Mouse (Mus musculus) testis, adult 2 months (tissue): ENCODE results near the gene Jund. TPM values are rescaled to one million over a fixed set of nuclear protein-coding genes. Genes with fewer than 3 reads are reported as not detected.

Source experiments
- H3K27ac ChIP-seq: fragments of 200-500 bp; 2 replicates; pipeline ENCODE4 v1.5.1; 2012; ENCODE audit warnings: low read depth, low read length; ENCODE audit not compliant: control insufficient read depth, insufficient read depth
- H3K27me3 ChIP-seq: fragments of 200-500 bp; 2 replicates; pipeline ENCODE4 v1.6.1; 2012; ENCODE audit warnings: mild to moderate bottlenecking, low read length, moderate library complexity; ENCODE audit not compliant: control insufficient read depth, insufficient read depth
- H3K36me3 ChIP-seq: fragments of 200-500 bp; 2 replicates; pipeline ENCODE4 v1.6.1; 2012; ENCODE audit warnings: mild to moderate bottlenecking, low read length; ENCODE audit not compliant: control insufficient read depth, insufficient read depth
- H3K4me1 ChIP-seq: fragments of 200-500 bp; 2 replicates; pipeline ENCODE4 v1.6.1; 2012; ENCODE audit warnings: low read length; ENCODE audit not compliant: control insufficient read depth, insufficient read depth
- H3K4me3 ChIP-seq: fragments of 200-500 bp; 2 replicates; pipeline ENCODE4 v1.5.1; 2012; ENCODE audit warnings: low read depth, mild to moderate bottlenecking, low read length, moderate library complexity, mixed read lengths; ENCODE audit not compliant: control insufficient read depth
- CTCF ChIP-seq: fragments of 200-500 bp; IDR thresholded peaks from 2 replicates; pipeline ENCODE4 v1.5.1; 2012; ENCODE audit warnings: low read depth, mild to moderate bottlenecking, inconsistent platforms, low read length, moderate library complexity; ENCODE audit not compliant: control insufficient read depth, insufficient read depth, insufficient replicate concordance
- POLR2A ChIP-seq: fragments of 200-500 bp; IDR thresholded peaks from 2 replicates; pipeline ENCODE4 v1.6.1; 2012; ENCODE audit warnings: low read depth, mild to moderate bottlenecking, inconsistent platforms, low read length, moderate library complexity; ENCODE audit not compliant: control insufficient read depth
- polyA plus RNA-seq: library from polyadenylated mRNA; depleted of rRNA; stranded (reverse); fragments of >200 nt; gene quantifications from 2 replicates; pipeline ENCODE4 v1.2.3, GENCODE M21; 2012

Jund gene
- polyA plus RNA-seq, 1 experiment, result 79.2 TPM

DNA sequence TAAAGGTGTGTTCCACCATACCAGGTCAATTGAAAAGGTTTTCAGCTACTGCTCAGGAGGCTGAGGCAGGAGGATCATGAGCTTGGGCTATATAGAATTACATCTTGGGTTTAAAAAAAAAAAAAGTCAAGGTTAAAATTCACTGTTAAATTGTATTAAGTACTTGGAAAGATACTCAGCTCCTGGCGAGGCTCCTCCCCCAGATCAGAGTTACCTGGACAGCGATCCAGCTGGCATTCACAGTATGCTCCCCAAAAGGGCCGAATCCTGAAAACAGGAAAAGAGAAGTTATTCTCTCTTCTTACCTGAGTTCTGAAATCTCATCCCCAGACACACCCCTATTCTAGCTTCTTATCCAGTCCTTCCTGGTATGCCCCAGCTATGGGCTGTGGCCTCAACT is 41.5 kb upstream of the Jund start:
- H3K4me1 ChIP-seq, result peaks cover 10% of the 10 kb centered on the region
- H3K27ac ChIP-seq, result no peak overlapping the region
- H3K4me3 ChIP-seq, result no peak overlapping the region

DNA sequence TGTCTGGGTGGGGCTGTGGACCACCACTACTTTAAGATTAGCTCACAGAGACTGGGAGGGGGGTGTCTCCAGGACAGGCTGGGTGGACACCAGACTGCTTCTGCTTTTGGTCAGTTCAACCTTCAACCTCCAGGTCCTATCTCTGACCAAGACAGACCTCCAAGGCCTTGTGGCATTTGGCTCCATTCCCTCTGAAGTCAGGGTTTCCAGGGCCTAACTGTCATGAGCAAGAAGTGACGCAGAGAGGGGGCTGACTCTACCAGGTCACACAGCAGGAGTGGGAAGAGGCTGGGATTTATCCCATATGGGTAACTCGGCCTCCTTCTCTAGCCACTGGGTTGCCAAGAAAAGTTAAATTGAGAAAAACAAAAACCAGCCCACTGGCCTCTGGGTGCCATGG is 41.0 kb upstream of the Jund start:
- no peak overlapping the region for H3K4me3 ChIP-seq
- no peak for TF ChIP-seq POLR2A
- TF ChIP-seq CTCF, result no peak
- H3K4me1 ChIP-seq, result peaks cover 10% of the 10 kb centered on the region
- no peaks in the 10 kb centered on the region for H3K36me3 ChIP-seq
- no peak overlapping the region for H3K27ac ChIP-seq
- H3K27me3 ChIP-seq, result no peaks in the 10 kb centered on the region

More for the DNA sequence above, 41.5 kb upstream of the Jund start:
- no peaks in the 10 kb centered on the region for H3K36me3 ChIP-seq
- TF ChIP-seq CTCF (no peak), POLR2A (no peak)
- no peaks in the 10 kb centered on the region for H3K27me3 ChIP-seq

DNA sequence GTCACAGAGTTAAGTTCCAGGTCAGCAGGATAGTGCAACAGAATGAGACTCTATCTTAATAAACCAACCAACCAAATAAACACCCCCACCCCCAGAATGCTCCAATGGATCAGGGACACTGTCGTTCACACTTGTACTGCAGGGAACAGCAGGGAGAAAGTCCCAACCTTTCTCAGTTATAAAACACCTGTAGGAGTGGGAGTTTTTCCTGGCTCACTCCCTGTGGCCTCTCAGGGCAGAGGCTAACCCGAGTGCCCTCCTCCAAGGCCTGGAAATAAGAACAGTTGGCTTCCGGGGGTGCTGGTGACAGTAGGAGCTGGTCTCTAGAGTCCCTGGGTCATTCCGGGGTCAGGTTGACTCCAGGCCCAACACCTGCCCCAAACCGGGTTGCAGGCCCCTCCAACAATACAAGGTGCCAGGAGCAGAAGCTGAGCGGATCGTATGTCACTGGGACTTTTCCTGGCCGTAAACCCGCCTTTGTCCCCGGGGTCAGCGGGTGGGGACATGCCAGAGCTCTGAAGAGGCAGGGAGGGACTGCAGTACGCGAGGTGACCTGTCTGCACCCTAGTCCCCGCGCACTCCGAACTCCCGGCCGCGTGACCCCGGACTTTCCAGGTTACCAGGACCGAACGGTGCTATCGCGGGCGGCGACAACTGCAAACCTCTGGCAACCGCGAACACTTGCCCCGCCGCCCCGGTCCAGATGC is 39.7 kb upstream of the Jund start:
- H3K36me3 ChIP-seq, result no peaks in the 10 kb centered on the region
- no peaks in the 10 kb centered on the region for H3K27me3 ChIP-seq
- peaks cover 10% of the 10 kb centered on the region for H3K4me1 ChIP-seq
- H3K4me3 ChIP-seq, result peak overlapping the region; percentile 91
- H3K27ac ChIP-seq, result 0 out of 2 replicates have a peak overlapping the region, but pooled peaks have one; percentile 0
- TF ChIP-seq POLR2A, result no peak
- 0 out of 2 replicates have a peak, but pooled peaks have one; percentile 1 for TF ChIP-seq CTCF

DNA sequence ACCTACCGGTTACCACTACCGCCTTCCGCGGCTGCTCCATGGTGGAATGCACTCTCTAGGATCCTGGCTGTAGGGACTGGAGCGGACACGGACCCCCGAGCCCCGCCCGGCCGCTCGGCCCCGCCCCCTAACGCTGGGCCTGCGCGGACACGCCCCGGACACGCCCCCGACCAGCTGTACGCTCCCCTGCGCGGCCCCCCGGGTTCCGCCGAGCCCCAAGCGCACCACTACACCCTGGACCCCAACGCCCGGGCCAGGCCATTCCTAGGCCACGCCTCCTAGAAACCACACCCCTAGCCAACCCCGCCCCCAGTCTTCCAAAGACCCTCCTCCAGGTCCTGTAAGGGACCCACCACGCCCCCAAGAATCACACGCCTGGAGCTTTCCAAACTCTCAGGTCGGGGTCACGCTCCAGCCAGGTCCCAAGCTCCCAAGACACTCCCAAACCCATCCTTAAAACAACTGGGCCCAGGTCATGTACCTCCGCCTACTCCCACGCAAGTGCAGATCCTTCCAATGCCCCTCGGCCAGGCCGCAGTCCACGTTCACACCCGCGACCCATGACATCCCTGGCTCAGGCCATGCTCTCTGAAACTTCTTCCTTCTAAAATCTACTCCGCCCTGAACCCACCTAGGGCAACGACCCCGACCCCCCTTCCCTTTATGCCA is 39.0 kb upstream of the Jund start:
- Histone ChIP-seq H3K4me1 (peaks cover 10% of the 10 kb centered on the region), H3K4me3 (peak overlapping the region; percentile 91), H3K27me3 (no peaks in the 10 kb centered on the region), H3K27ac (peak overlapping the region; percentile 0; the same call in 1 of the 2 replicates), H3K36me3 (no peaks in the 10 kb centered on the region)
- peak; percentile 2; the same call in 1 of the 2 replicates for TF ChIP-seq POLR2A
- TF ChIP-seq CTCF, result no peak

DNA sequence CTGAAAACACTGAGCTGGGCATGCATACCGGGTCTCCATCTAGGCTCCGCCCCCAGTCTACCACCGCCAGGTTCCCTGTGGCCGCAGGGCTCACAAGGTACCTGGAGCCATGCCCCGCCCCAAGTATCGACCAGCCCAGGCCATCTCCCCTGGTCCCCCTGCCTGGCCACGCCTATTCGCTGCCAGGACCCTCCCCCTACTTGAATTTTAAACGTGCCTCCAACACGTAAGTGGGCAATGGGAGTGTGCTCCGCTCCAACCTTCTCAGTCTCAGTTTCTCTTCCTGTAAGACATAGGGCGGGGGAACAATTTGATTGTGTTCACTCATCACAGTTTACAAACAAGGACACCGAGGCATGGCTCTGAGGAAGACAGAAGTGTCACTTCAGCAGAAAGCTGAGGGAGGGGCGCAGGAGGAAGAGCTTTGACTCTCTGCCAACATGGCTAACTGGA is 38.5 kb upstream of the Jund start, which contains the start of gene Pgpep1:
Pgpep1 (minus strand) TSS at position 116 of the 453 bp plus-strand sequence.
- TF ChIP-seq CTCF (no peak), POLR2A (no peak)
- no peaks in the 10 kb centered on the region for H3K27me3 ChIP-seq
- peaks cover 10% of the 10 kb centered on the region for H3K4me1 ChIP-seq
- peak within 1 kb of the TSS; percentile 0; the same call in 1 of the 2 replicates for H3K27ac ChIP-seq
- no peaks in the 10 kb centered on the region for H3K36me3 ChIP-seq
- H3K4me3 ChIP-seq, result peak within 1 kb of the TSS; percentile 91

DNA sequence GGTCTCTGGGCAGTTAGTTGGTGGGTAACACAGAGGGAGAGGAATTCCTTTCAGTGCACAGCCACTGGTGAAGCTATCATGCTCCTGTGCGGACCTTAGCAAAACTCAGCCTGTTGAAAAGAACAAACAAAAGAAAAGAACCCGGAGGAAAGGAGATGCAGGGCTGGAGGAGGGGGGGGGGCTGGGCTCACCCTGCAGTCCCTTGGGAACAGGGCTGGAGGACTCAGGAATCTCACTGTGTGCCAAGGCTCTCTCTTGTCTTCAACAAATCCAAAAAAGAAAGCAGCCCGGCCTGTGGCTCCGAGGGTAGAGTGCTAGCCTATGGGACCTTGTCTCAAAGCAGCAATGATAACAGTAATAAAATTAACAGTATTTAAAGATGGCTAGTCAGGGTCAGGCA is 35.1 kb upstream of the Jund start:
- no peak overlapping the region for H3K27ac ChIP-seq
- no peaks in the 10 kb centered on the region for H3K36me3 ChIP-seq
- no peak overlapping the region for H3K4me3 ChIP-seq
- TF ChIP-seq POLR2A (no peak), CTCF (no peak)
- H3K4me1 ChIP-seq, result peaks cover 12% of the 10 kb centered on the region
- H3K27me3 ChIP-seq, result no peaks in the 10 kb centered on the region

DNA sequence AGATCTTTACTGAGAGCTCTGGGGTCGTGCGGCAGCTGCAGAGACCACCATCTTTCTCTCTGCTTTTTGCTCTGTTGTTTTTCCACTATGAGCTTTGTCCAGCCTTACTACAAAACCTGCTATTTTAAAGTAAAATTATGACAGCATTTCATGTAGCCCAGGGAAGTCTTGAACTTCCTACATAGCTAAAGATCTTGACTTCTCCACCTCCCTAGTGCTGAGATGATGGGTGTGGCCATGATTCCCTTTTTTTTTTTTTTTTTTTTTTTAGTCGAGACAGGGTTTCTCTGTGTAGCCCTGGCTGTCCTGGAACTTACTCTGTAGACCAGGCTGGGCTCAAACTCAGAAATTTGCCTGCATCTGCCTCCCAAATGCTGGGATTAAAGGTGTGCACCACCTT is 34.1 kb upstream of the Jund start:
- Histone ChIP-seq H3K27me3 (no peaks in the 10 kb centered on the region), H3K27ac (no peak overlapping the region), H3K4me3 (no peak overlapping the region), H3K36me3 (no peaks in the 10 kb centered on the region), H3K4me1 (peaks cover 8% of the 10 kb centered on the region)
- TF ChIP-seq CTCF (no peak), POLR2A (no peak)
